Mouse (Mus musculus): ENCODE measurements at regions not wholly inside any gene's neighbourhood (a gene's known extent, or its start where the extent isn't known, plus 50 kb on each side); places are given as distances from the start of the nearest gene placed in this dataset.

DNA sequence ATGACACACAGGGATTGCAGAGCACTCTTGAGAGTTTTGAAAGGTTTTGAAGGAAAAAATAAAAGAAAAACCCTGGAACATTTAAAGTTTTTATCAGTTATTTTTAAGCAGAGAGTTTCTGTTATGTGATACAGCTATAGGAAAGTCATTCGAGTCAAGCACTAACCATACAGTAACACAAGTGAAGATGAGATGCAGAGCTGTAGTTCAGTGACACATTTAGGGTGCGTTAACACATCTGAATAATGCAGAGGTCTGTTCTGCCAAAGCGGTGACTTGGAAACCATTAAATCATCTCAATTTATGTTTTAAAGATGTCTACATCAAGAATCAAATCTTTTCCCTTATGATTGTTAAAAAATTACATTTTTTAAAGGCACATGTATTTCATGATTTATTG lies 126.8 kb downstream of the Ahr start:
- no peak for TF ChIP-seq POLR2A (IDR thresholded peaks at IDR 0.05; ENCODE audit: control insufficient read depth, extremely low read depth, insufficient read depth, low read length, poor library complexity)
- TF ChIP-seq CTCF (IDR thresholded peaks at IDR 0.05; ENCODE audit: borderline replicate concordance, control insufficient read depth, extremely low read depth, insufficient read depth, low read length, poor library complexity), result no peak

Measured in thymus, adult 2 months (tissue).